Mouse (Mus musculus) embryonic facial prominence, embryonic 10.5 days (tissue): Measurements from ENCODE around the gene Tex48. TPM values are rescaled to one million over a fixed set of nuclear protein-coding genes. Genes with fewer than 3 reads are reported as not detected.

Source experiments
- DNase-seq: peaks from one replicate; pipeline ENCODE4 v3.0.0-alpha.2; 2017; ENCODE audit warnings: low spot score
- H3K27ac ChIP-seq: fragments of 300-500 bp; sonication (generic); replicated peaks from 2 replicates; pipeline ENCODE4 v1.5.1; 2016; ENCODE audit warnings: mild to moderate bottlenecking
- H3K27me3 ChIP-seq: fragments of 300-500 bp; sonication (generic); replicated peaks from 2 replicates; pipeline ENCODE4 v1.6.1; 2016; ENCODE audit warnings: low read depth, mild to moderate bottlenecking; ENCODE audit not compliant: poor library complexity, severe bottlenecking
- H3K36me3 ChIP-seq: fragments of 300-500 bp; sonication (generic); replicated peaks from 2 replicates; pipeline ENCODE4 v1.6.1; 2016; ENCODE audit warnings: mild to moderate bottlenecking, moderate library complexity
- H3K4me1 ChIP-seq: fragments of 300-500 bp; sonication (generic); 2 replicates; pipeline ENCODE4 v1.6.1; 2016
- H3K4me3 ChIP-seq: fragments of 300-500 bp; sonication (generic); 2 replicates; pipeline ENCODE4 v1.5.1; 2016; ENCODE audit warnings: mild to moderate bottlenecking, moderate library complexity
- H3K9me3 ChIP-seq: fragments of 300-500 bp; sonication (generic); 2 replicates; pipeline ENCODE4 v1.6.1; 2016; ENCODE audit warnings: mild to moderate bottlenecking
- WGBS: fragments of 180-500 bp; shearing (Covaris S2); methylation state at CpG from one replicate; pipeline ENCODE4 v1.1.7; 2016; 5-methylcytosine and 5-hydroxymethylcytosine counted together
- polyA plus RNA-seq: library from polyadenylated mRNA; unstranded; fragments of >200 nt; fragmentation: Nextera tagmentation; extraction: Ambion mirVana; gene quantifications from 2 replicates; pipeline ENCODE4 v1.2.1, GENCODE M21; 2016

Gene Tex48
- polyA plus RNA-seq, 1 experiment from 2014 or later: not detected

- Histone ChIP-seq H3K4me3 (0 out of 2 replicates have a peak overlapping the region, but pooled peaks have one; percentile 3), H3K4me1 (peaks cover 57% of the 10 kb centered on the region), H3K27me3 (no peaks in the 10 kb centered on the region), H3K36me3 (peaks cover 16% of the 10 kb centered on the region), H3K9me3 (no peaks in the 10 kb centered on the region), H3K27ac (peak overlapping the region; percentile 48; the same call in 1 of the 2 replicates)
- 66% methylated on average over 8 of the region's 8 CpGs for whole genome bisulfite sequencing
- DNase-seq: no peak
Observed at GRCm38 (mm10) chr4:63560079-63560478, 62.1 kb downstream of the Tex48 start.

GRCm38 (mm10) chr4:63559127-63559697 is 63.0 kb downstream of the Tex48 start:
- Histone ChIP-seq H3K36me3 (peaks cover 20% of the 10 kb centered on the region), H3K9me3 (no peaks in the 10 kb centered on the region), H3K27ac (peak overlapping the region; percentile 95), H3K27me3 (no peaks in the 10 kb centered on the region), H3K4me3 (peak overlapping the region; percentile 77), H3K4me1 (peaks cover 57% of the 10 kb centered on the region)
- 34% methylated on average over 9 of the region's 9 CpGs for WGBS
- DNase-seq: no peak

- Histone ChIP-seq H3K36me3 (peaks cover 24% of the 10 kb centered on the region), H3K4me1 (peaks cover 57% of the 10 kb centered on the region), H3K27me3 (no peaks in the 10 kb centered on the region), H3K4me3 (peak within 1 kb of the TSS; percentile 77), H3K27ac (peak within 1 kb of the TSS; percentile 95), H3K9me3 (no peaks in the 10 kb centered on the region)
- under 1% methylated on average over 81 of the region's 81 CpGs for WGBS
- DNase-seq: peak; percentile 86
Observed at GRCm38 (mm10) chr4:63558407-63559081, 63.7 kb downstream of the Tex48 start, which contains the start of gene Tmem268. TSS of gene Tmem268 (plus strand) at chr4:63558781.

- H3K27me3 ChIP-seq: no peaks in the 10 kb centered on the region
- peaks cover 28% of the 10 kb centered on the region for H3K36me3 ChIP-seq
- H3K4me3 ChIP-seq: peak overlapping the region; percentile 77
- H3K27ac ChIP-seq: peak overlapping the region; percentile 95
- no peak for DNase-seq
- H3K9me3 ChIP-seq: no peaks in the 10 kb centered on the region
- WGBS: 22% methylated on average over 16 of the region's 16 CpGs
- H3K4me1 ChIP-seq: peaks cover 56% of the 10 kb centered on the region
Observed at GRCm38 (mm10) chr4:63557124-63558059, 64.8 kb downstream of the Tex48 start.

Other genes with a start within 250 kb of the Tex48 start
- gene Akna, start 219.1 kb downstream of the Tex48 start, polyA plus RNA-seq: 11.8 and 12.0 TPM in 2 replicates
- 4.2 and 7.5 TPM in 2 replicates for gene Whrn, start 126.4 kb downstream of the Tex48 start, polyA plus RNA-seq
- 244 and 267 TPM in 2 replicates for gene Atp6v1g1, start 77.7 kb downstream of the Tex48 start, polyA plus RNA-seq
- gene Tmem268, start 63.6 kb downstream of the Tex48 start, polyA plus RNA-seq: 10.2 and 10.6 TPM in 2 replicates
- gene Gm11213, start 17.2 kb downstream of the Tex48 start, polyA plus RNA-seq: not detected in 2 replicates
- not detected in 2 replicates for gene Gm11214, start 41.0 kb upstream of the Tex48 start, polyA plus RNA-seq
- gene Tnfsf15, start 122.7 kb upstream of the Tex48 start, polyA plus RNA-seq: not detected in 2 replicates
- not detected in 2 replicates for gene Tnfsf8, start 238.9 kb upstream of the Tex48 start, polyA plus RNA-seq